Comparison of ENCODE assay signal across 34 mouse cellular contexts in the genomic region with DNA sequence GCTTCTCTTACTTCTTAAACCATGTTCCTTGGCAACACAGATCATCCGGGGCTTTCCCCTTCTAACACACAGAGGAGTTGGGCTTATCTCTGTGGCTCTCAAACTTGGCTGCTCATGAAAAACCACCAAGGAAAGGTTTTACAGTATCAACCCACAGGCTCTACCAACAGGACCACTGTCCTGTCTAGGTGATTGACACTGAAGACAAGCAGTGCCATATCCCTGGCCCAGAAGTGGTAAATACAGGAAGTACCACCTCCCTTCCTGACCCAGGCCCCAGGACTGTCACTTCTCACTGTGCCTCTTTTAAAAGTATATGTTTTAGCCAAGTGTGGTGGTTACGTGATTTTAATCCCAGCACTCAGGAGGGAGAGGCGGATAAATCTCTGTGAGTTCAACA.
"Had no signal": no experiment of that assay in that cellular context is flagged by ENCODE, and none has a peak within 500 bp of the region (broad histone marks: within the 10 kb centered on the region; RNA-seq: fewer than 3 reads in every experiment).

No protein-coding gene starts in this region.

- H3K4me1 ChIP-seq: heart, embryonic 12.5 days; heart, embryonic 13.5 days; heart, embryonic 15.5 days; hindbrain, embryonic 10.5 days; hindbrain, embryonic 12.5 days; hindbrain, embryonic 13.5 days; hindbrain, embryonic 15.5 days; intestine, embryonic 15.5 days; kidney, embryonic 15.5 days had no signal

- DNase-seq: heart, postnatal 10 days; heart, postnatal 14 days; heart, postnatal 36 days; heart, postnatal 4 days; kidney, adult 11 months; kidney, adult 18-20 months; kidney, adult 2 months; kidney, adult 8-10 months; kidney, adult 9 months; kidney, postnatal 10 days; kidney, postnatal 14 days; kidney, postnatal 25 days; kidney, postnatal 36 days; kidney, postnatal 4 days; layer of hippocampus, adult 9-11 months; layer of hippocampus, postnatal 36 days had no signal

- H3K9me3 ChIP-seq: heart, embryonic 12.5 days; heart, embryonic 13.5 days; heart, embryonic 15.5 days; hindbrain, embryonic 12.5 days; hindbrain, embryonic 13.5 days; hindbrain, embryonic 15.5 days; intestine, embryonic 15.5 days; kidney, embryonic 15.5 days had no signal

- ATAC-seq: hindbrain, embryonic 16.5 days; hindbrain, postnatal 0 days; inflammation-experienced regulatory T-cells, adult 6 months; intestine, embryonic 15.5 days; intestine, embryonic 16.5 days; intestine, postnatal 0 days had no signal

- H3K27me3 ChIP-seq: heart, embryonic 12.5 days; heart, embryonic 13.5 days; heart, embryonic 15.5 days; hindbrain, embryonic 12.5 days; hindbrain, embryonic 13.5 days; hindbrain, embryonic 15.5 days; intestine, embryonic 15.5 days; kidney, embryonic 15.5 days had no signal

- H3K36me3 ChIP-seq: heart, embryonic 12.5 days; heart, embryonic 13.5 days; heart, embryonic 15.5 days; hindbrain, embryonic 10.5 days; hindbrain, embryonic 12.5 days; hindbrain, embryonic 13.5 days; hindbrain, embryonic 15.5 days; intestine, embryonic 15.5 days; kidney, embryonic 15.5 days had no signal

- H3K27ac ChIP-seq: heart, embryonic 13.5 days; heart, embryonic 15.5 days; hindbrain, embryonic 10.5 days; hindbrain, embryonic 12.5 days; hindbrain, embryonic 13.5 days; hindbrain, embryonic 14.5 days; hindbrain, embryonic 15.5 days; hindbrain, postnatal 0 days; intestine, embryonic 15.5 days; kidney, embryonic 15.5 days; kidney, postnatal 0 days; layer of hippocampus, adult 2 months; left cerebral cortex, adult 2 months had no signal

- H3K4me3 ChIP-seq: heart, embryonic 12.5 days; heart, embryonic 13.5 days; heart, embryonic 15.5 days; hindbrain, embryonic 10.5 days; hindbrain, embryonic 12.5 days; hindbrain, embryonic 13.5 days; hindbrain, embryonic 15.5 days; intestine, embryonic 15.5 days; kidney, embryonic 15.5 days; layer of hippocampus, adult 2 months; left cerebral cortex, adult 2 months had no signal
